Mouse (Mus musculus) olfactory bulb, adult 2 months (tissue): ENCODE results near the gene Fdxacb1.

Source experiments
- CTCF ChIP-seq: fragments of 200-500 bp; IDR thresholded peaks from 2 replicates; pipeline ENCODE4 v1.5.1; 2012; ENCODE audit warnings: low read depth, mild to moderate bottlenecking, low read length, moderate library complexity; ENCODE audit not compliant: insufficient read depth
- POLR2A ChIP-seq: fragments of 200-500 bp; IDR thresholded peaks from 2 replicates; pipeline ENCODE4 v1.6.1; 2012; ENCODE audit warnings: mild to moderate bottlenecking, low read depth, low read length, moderate library complexity; ENCODE audit not compliant: insufficient read depth

- TF ChIP-seq POLR2A (no peak), CTCF (no peak)
These were observed 14.1 kb upstream of the Fdxacb1 start for GRCm38 (mm10) chr9:50753947-50754346.
